Mouse (Mus musculus) kidney, postnatal 0 days (tissue): Measurements from ENCODE around the gene Tspan7. TPM values are rescaled to one million over a fixed set of nuclear protein-coding genes. Genes with fewer than 3 reads are reported as not detected.

Experiments
- ATAC-seq: fragments of 200-750 bp; cut with Nextera tagmentation; replicated peaks from 2 replicates; pipeline ENCODE4 v1.8.0; 2017; ENCODE audit warnings: low read depth, moderate number of reproducible peaks, moderate TSS enrichment, moderate library complexity; ENCODE audit not compliant: low FRiP score
- DNase-seq: peaks from one replicate; pipeline ENCODE4 v3.0.0-alpha.2; 2016; ENCODE audit warnings: low spot score
- H3K27ac ChIP-seq: fragments of 300-500 bp; sonication (generic); 2 replicates; pipeline ENCODE4 v1.5.1; 2014; ENCODE audit warnings: mild to moderate bottlenecking
- H3K27me3 ChIP-seq: fragments of 300-500 bp; sonication (generic); 2 replicates; pipeline ENCODE4 v1.6.1; 2014; ENCODE audit warnings: low read length, mixed read lengths; ENCODE audit not compliant: insufficient read depth
- H3K36me3 ChIP-seq: fragments of 300-500 bp; sonication (generic); 2 replicates; pipeline ENCODE4 v1.6.1; 2014; ENCODE audit warnings: low read length, mixed read lengths; ENCODE audit not compliant: insufficient read depth
- H3K4me1 ChIP-seq: fragments of 300-500 bp; sonication (generic); replicated peaks from 2 replicates; pipeline ENCODE4 v1.6.1; 2014; ENCODE audit warnings: antibody characterized with exemption, low read length, mixed read lengths; ENCODE audit not compliant: insufficient read depth
- H3K4me2 ChIP-seq: fragments of 300-500 bp; sonication (generic); 2 replicates; pipeline ENCODE4 v1.6.1; 2014; ENCODE audit warnings: mild to moderate bottlenecking, low read length, moderate library complexity, mixed read lengths
- H3K4me3 ChIP-seq: fragments of 300-500 bp; sonication (generic); replicated peaks from 2 replicates; pipeline ENCODE4 v1.5.1; 2014; ENCODE audit warnings: low read depth, low read length
- H3K9ac ChIP-seq: fragments of 300-500 bp; sonication (generic); 2 replicates; pipeline ENCODE4 v1.6.1; 2014; ENCODE audit warnings: low read depth, low read length
- H3K9me3 ChIP-seq: fragments of 300-500 bp; sonication (generic); replicated peaks from 2 replicates; pipeline ENCODE4 v1.6.1; 2016; ENCODE audit warnings: low read length, inconsistent platforms, mixed read lengths
- CTCF ChIP-seq: IDR thresholded peaks from 2 replicates; pipeline ENCODE4 v1.5.1; 2016; ENCODE audit warnings: antibody characterized with exemption, low read depth, mild to moderate bottlenecking, moderate library complexity
- WGBS: fragments of 180-500 bp; shearing (Covaris S2); extraction: QIAGEN DNeasy Blood & Tissue Kit; methylation state at CpG from one replicate; pipeline ENCODE4 v1.1.7; 2014; 5-methylcytosine and 5-hydroxymethylcytosine counted together
- polyA plus RNA-seq: library from polyadenylated mRNA; unstranded; fragments of >200 nt; fragmentation: Nextera tagmentation; extraction: Ambion mirVana; gene quantifications from 2 replicates; pipeline ENCODE4 v1.2.1, GENCODE M21; 2015

Gene Tspan7
- polyA plus RNA-seq: 99.1 and 102 TPM in 2 replicates

- H3K4me3 ChIP-seq: peak within 1 kb of the TSS; percentile 48
- H3K27me3 ChIP-seq: no peaks in the 10 kb centered on the region
- no peak for TF ChIP-seq CTCF
- H3K9ac ChIP-seq: peak within 1 kb of the TSS; percentile 60
- peak within 1 kb of the TSS; percentile 66 for H3K4me2 ChIP-seq
- H3K27ac ChIP-seq: no peak within 1 kb of the TSS
- no peaks in the 10 kb centered on the region for H3K4me1 ChIP-seq
- H3K9me3 ChIP-seq: no peaks in the 10 kb centered on the region
- WGBS: 20% methylated on average over 36 of the region's 41 CpGs
- peak; percentile 88 for ATAC-seq
- peak; percentile 69 for DNase-seq
- no peaks in the 10 kb centered on the region for H3K36me3 ChIP-seq
Observed at GRCm38 (mm10) chrX:10484872-10485569, at the start of gene Tspan7. TSS of gene Tspan7 (plus strand) at chrX:10485158.

GRCm38 (mm10) chrX:10449323-10449980 lies 35.5 kb upstream of the Tspan7 start:
- DNase-seq (no peak), ATAC-seq (no peak)
- H3K9me3 ChIP-seq: no peaks in the 10 kb centered on the region
- no peak overlapping the region for H3K27ac ChIP-seq
- no peak overlapping the region for H3K4me3 ChIP-seq
- no peaks in the 10 kb centered on the region for H3K36me3 ChIP-seq
- TF ChIP-seq CTCF: no peak
- H3K9ac ChIP-seq: no peak overlapping the region
- no peaks in the 10 kb centered on the region for H3K4me1 ChIP-seq
- H3K4me2 ChIP-seq: no peak overlapping the region
- 89% methylated on average over 10 of the region's 10 CpGs for WGBS
- no peaks in the 10 kb centered on the region for H3K27me3 ChIP-seq

GRCm38 (mm10) chrX:10450143-10451060 lies 34.6 kb upstream of the Tspan7 start:
- 70% methylated on average over 2 of the region's 2 CpGs for WGBS
- ATAC-seq: no peak
- H3K4me1 ChIP-seq: no peaks in the 10 kb centered on the region
- no peaks in the 10 kb centered on the region for H3K27me3 ChIP-seq
- no peak for TF ChIP-seq CTCF
- H3K27ac ChIP-seq: no peak overlapping the region
- H3K36me3 ChIP-seq: no peaks in the 10 kb centered on the region
- no peak overlapping the region for H3K4me2 ChIP-seq
- no peak overlapping the region for H3K4me3 ChIP-seq
- no peak for DNase-seq
- H3K9me3 ChIP-seq: no peaks in the 10 kb centered on the region
- no peak overlapping the region for H3K9ac ChIP-seq

GRCm38 (mm10) chrX:10453798-10454197 lies 31.2 kb upstream of the Tspan7 start:
- Histone ChIP-seq H3K9me3 (no peaks in the 10 kb centered on the region), H3K36me3 (no peaks in the 10 kb centered on the region), H3K4me1 (no peaks in the 10 kb centered on the region), H3K27ac (no peak overlapping the region), H3K9ac (no peak overlapping the region), H3K4me3 (no peak overlapping the region), H3K27me3 (no peaks in the 10 kb centered on the region), H3K4me2 (no peak overlapping the region)
- ATAC-seq: no peak
- TF ChIP-seq CTCF: no peak
- 44% methylated on average over 1 of the region's 1 CpGs for WGBS
- no peak for DNase-seq

- no peak overlapping the region for H3K9ac ChIP-seq
- no peaks in the 10 kb centered on the region for H3K27me3 ChIP-seq
- no peak overlapping the region for H3K4me3 ChIP-seq
- no peak overlapping the region for H3K27ac ChIP-seq
- H3K9me3 ChIP-seq: no peaks in the 10 kb centered on the region
- WGBS: 92% methylated on average over 3 of the region's 3 CpGs
- no peaks in the 10 kb centered on the region for H3K4me1 ChIP-seq
- no peak overlapping the region for H3K4me2 ChIP-seq
- no peak for TF ChIP-seq CTCF
- H3K36me3 ChIP-seq: no peaks in the 10 kb centered on the region
- ATAC-seq (no peak), DNase-seq (no peak)
Observed at GRCm38 (mm10) chrX:10457256-10457655, 27.7 kb upstream of the Tspan7 start.

- ATAC-seq (no peak), DNase-seq (no peak)
- H3K9ac ChIP-seq: no peak overlapping the region
- no peaks in the 10 kb centered on the region for H3K4me1 ChIP-seq
- no peak overlapping the region for H3K4me2 ChIP-seq
- no peak for TF ChIP-seq CTCF
- H3K9me3 ChIP-seq: no peaks in the 10 kb centered on the region
- H3K4me3 ChIP-seq: no peak overlapping the region
- H3K36me3 ChIP-seq: no peaks in the 10 kb centered on the region
- WGBS: 96% methylated on average over 1 of the region's 1 CpGs
- H3K27me3 ChIP-seq: no peaks in the 10 kb centered on the region
- H3K27ac ChIP-seq: no peak overlapping the region
Observed at GRCm38 (mm10) chrX:10477088-10477487, 7.9 kb upstream of the Tspan7 start.
